Mouse (Mus musculus) hindbrain, postnatal 0 days (tissue): ENCODE results near the gene Rmi1. TPM values are rescaled to one million over a fixed set of nuclear protein-coding genes. Genes with fewer than 3 reads are reported as not detected.
"Not testable (repeated sequence)": the region's sequence is repeated elsewhere in the genome, so short reads cannot be mapped to it uniquely, and the experiment has no call there.

ENCODE experiments used
- ATAC-seq: fragments of 200-750 bp; cut with Nextera tagmentation; 2 replicates; pipeline ENCODE4 v1.8.0; 2017; ENCODE audit warnings: mild to moderate bottlenecking, moderate TSS enrichment, moderate library complexity
- DNase-seq: peaks from one replicate; pipeline ENCODE4 v3.0.0-alpha.2; 2015; ENCODE audit warnings: low spot score
- H3K27ac ChIP-seq: fragments of 300-500 bp; sonication (generic); 2 replicates; pipeline ENCODE4 v1.5.1; 2014; ENCODE audit warnings: mild to moderate bottlenecking
- H3K27me3 ChIP-seq: fragments of 300-500 bp; sonication (generic); 2 replicates; pipeline ENCODE4 v1.6.1; 2014; ENCODE audit warnings: low read length, mixed read lengths; ENCODE audit not compliant: insufficient read depth
- H3K36me3 ChIP-seq: fragments of 300-500 bp; sonication (generic); 2 replicates; pipeline ENCODE4 v1.6.1; 2014; ENCODE audit warnings: low read length, mixed read lengths; ENCODE audit not compliant: insufficient read depth
- H3K4me1 ChIP-seq: fragments of 300-500 bp; sonication (generic); 2 replicates; pipeline ENCODE4 v1.6.1; 2014; ENCODE audit warnings: antibody characterized with exemption, low read length, mixed read lengths; ENCODE audit not compliant: insufficient read depth
- H3K4me2 ChIP-seq: fragments of 300-500 bp; sonication (generic); 2 replicates; pipeline ENCODE4 v1.6.1; 2014; ENCODE audit warnings: low read depth, mild to moderate bottlenecking, low read length, moderate library complexity, mixed read lengths
- H3K4me3 ChIP-seq: fragments of 300-500 bp; sonication (generic); 2 replicates; pipeline ENCODE4 v1.5.1; 2014; ENCODE audit warnings: low read length
- H3K9ac ChIP-seq: fragments of 300-500 bp; sonication (generic); replicated peaks from 2 replicates; pipeline ENCODE4 v1.6.1; 2014; ENCODE audit warnings: mild to moderate bottlenecking, low read length, moderate library complexity, mixed read lengths
- H3K9me3 ChIP-seq: fragments of 300-500 bp; sonication (generic); 2 replicates; pipeline ENCODE4 v1.6.1; 2016; ENCODE audit warnings: low read length, mixed read lengths
- CTCF ChIP-seq: IDR thresholded peaks from 2 replicates; pipeline ENCODE4 v1.5.1; 2016; ENCODE audit warnings: antibody characterized with exemption, control low read depth, low read depth
- WGBS: fragments of 180-500 bp; shearing (Covaris S2); extraction: QIAGEN DNeasy Blood & Tissue Kit; methylation state at CpG from one replicate; pipeline ENCODE4 v1.1.7; 2014; 5-methylcytosine and 5-hydroxymethylcytosine counted together
- microRNA counts: library from miRNA; unstranded; fragments of <30 nt; microRNA quantifications from one replicate; lab custom pipeline; 2015
- microRNA-seq, 2 experiments: library from miRNA; unstranded; fragments of <30 nt; microRNA quantifications; one replicate each; pipeline ENCODE4; 2016
- polyA plus RNA-seq: library from polyadenylated mRNA; unstranded; fragments of >200 nt; fragmentation: Nextera tagmentation; extraction: Ambion mirVana; gene quantifications from 2 replicates; pipeline ENCODE4 v1.2.1, GENCODE M21; 2015
- total RNA-seq: library from RNA; depleted of rRNA; stranded (reverse); fragments of >200 nt; gene quantifications from 2 replicates; pipeline ENCODE4 v1.2.3, GENCODE M21; 2014; rRNA removed

Gene Rmi1
- total and polyA plus RNA-seq, 2 experiments from 2014 or later, result 11.1 to 19.5 TPM

DNA sequence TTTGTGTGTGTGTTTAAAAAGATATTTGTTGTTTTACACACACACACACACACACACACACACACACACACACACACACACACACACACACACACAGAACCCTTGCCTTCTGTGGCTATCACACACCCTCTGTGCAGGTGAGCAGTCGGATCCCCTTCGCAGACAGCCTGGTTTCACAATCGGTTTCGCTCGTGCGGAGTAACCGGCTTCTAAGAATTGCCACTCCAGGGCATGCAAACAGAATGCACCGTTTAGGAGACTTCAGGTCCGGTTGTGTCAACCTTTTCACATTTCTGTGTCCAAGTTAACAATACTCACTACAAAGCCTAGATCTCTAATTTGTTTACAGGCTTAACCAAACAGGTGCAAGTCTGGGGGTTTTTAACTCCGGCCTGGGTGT, 51.5 kb downstream of the Rmi1 start:
- Histone ChIP-seq H3K36me3 (no peaks in the 10 kb centered on the region), H3K4me1 (no peaks in the 10 kb centered on the region), H3K27ac (no peak overlapping the region), H3K9ac (no peak overlapping the region), H3K9me3 (no peaks in the 10 kb centered on the region), H3K4me2 (peak overlapping the region; percentile 47), H3K4me3 (no peak overlapping the region), H3K27me3 (peaks cover 4% of the 10 kb centered on the region; the same call in 1 of the 2 replicates)
- ATAC-seq (no peak), DNase-seq (no peak)
- 49% methylated on average over 10 of the region's 10 CpGs for WGBS
- no peak for TF ChIP-seq CTCF

- Histone ChIP-seq H3K36me3 (no peaks in the 10 kb centered on the region), H3K9ac (no peak overlapping the region), H3K27me3 (no peaks in the 10 kb centered on the region; the same call in 1 of the 2 replicates), H3K4me2 (no peak overlapping the region), H3K9me3 (no peaks in the 10 kb centered on the region), H3K27ac (no peak overlapping the region), H3K4me3 (no peak overlapping the region), H3K4me1 (no peaks in the 10 kb centered on the region)
- ATAC-seq (no peak), DNase-seq (no peak)
- WGBS, result 39% methylated on average over 10 of the region's 10 CpGs
- TF ChIP-seq CTCF, result no peak
Observed at GRCm38 (mm10) chr13:58456547-58456946, 54.5 kb downstream of the Rmi1 start.

DNA sequence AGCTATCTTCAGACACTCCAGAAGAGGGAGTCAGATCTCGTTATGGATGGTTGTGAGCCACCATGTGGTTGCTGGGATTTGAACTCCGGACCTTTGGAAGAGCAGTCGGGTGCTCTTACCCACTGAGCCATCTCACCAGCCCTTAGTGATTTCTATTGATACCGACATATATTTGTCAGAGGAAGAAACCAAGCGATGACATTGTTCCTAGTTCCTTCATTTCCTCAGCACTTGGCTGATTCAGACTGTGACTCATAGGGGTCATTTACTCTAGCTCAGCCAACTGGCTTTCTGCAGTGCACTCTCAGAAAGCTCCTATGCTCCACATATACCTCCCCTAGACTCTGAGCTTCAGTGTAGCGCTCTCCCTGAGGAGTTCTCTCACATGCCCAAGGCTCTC, 56.8 kb downstream of the Rmi1 start:
- H3K4me3 ChIP-seq, H3K9ac ChIP-seq, ATAC-seq, H3K9me3 ChIP-seq, H3K36me3 ChIP-seq, H3K4me2 ChIP-seq, H3K27me3 ChIP-seq, H3K27ac ChIP-seq, H3K4me1 ChIP-seq, DNase-seq: not testable (repeated sequence)
- 94% methylated on average over 5 of the region's 6 CpGs for WGBS

MicroRNAs within 50 kb of the gene (microRNA counts, 519-probe panel; counts per million panel counts)
- microRNA mmu-miR-7a (lab: Ali Mortazavi, UCI), result 4,011 counts per million, percentile 71 among the panel's probes with 10 or more counts

Small RNA genes within 50 kb of the gene (microRNA-seq; reads per million reads assigned to microRNA genes)
- gene Mir7-1, result 384 to 416 reads per million in 2 experiments

Other genes with a start within 250 kb of the Rmi1 start
- 20.2 and 20.6 TPM in 2 replicates for gene Idnk, start 244.6 kb upstream of the Rmi1 start, total RNA-seq
- gene Idnk, start 244.6 kb upstream of the Rmi1 start, polyA plus RNA-seq, result 52.5 and 55.3 TPM in 2 replicates
- 243 and 285 TPM in 2 replicates for gene Ubqln1, start 186.6 kb upstream of the Rmi1 start, total RNA-seq
- gene Ubqln1, start 186.6 kb upstream of the Rmi1 start, polyA plus RNA-seq, result 106 and 111 TPM in 2 replicates
- gene Gkap1, start 126.5 kb upstream of the Rmi1 start, total RNA-seq, result 10.0 and 18.6 TPM in 2 replicates
- gene Gkap1, start 126.5 kb upstream of the Rmi1 start, polyA plus RNA-seq, result 39.5 and 41.1 TPM in 2 replicates
- gene Kif27, start 43.1 kb upstream of the Rmi1 start, total RNA-seq, result 1.0 and 1.2 TPM in 2 replicates
- 1.6 and 1.7 TPM in 2 replicates for gene Kif27, start 43.1 kb upstream of the Rmi1 start, polyA plus RNA-seq
- 13.9 and 17.9 TPM in 2 replicates for gene 2210016F16Rik, start 17.0 kb upstream of the Rmi1 start, total RNA-seq
- gene 2210016F16Rik, start 17.0 kb upstream of the Rmi1 start, polyA plus RNA-seq, result 19.8 and 20.3 TPM in 2 replicates
- 422 and 471 TPM in 2 replicates for gene Hnrnpk, start 1.1 kb downstream of the Rmi1 start, total RNA-seq
- gene Hnrnpk, start 1.1 kb downstream of the Rmi1 start, polyA plus RNA-seq, result 910 and 964 TPM in 2 replicates
- gene Slc28a3, start 208.6 kb downstream of the Rmi1 start, total RNA-seq, result 0.58 TPM in 1 of 2 replicates, not detected in the other
- gene Slc28a3, start 208.6 kb downstream of the Rmi1 start, polyA plus RNA-seq, result 0.25 and 0.33 TPM in 2 replicates